Mouse (Mus musculus) forebrain, postnatal 0 days (tissue): ENCODE data around the gene Iqck. TPM values are rescaled to one million over a fixed set of nuclear protein-coding genes. Genes with fewer than 3 reads are reported as not detected.
A peak's percentile ranks its signal among the peaks of the same experiment; 100 is the strongest.

Source experiments
- ATAC-seq: fragments of 200-750 bp; cut with Nextera tagmentation; 2 replicates; pipeline ENCODE4 v1.8.0; 2017; ENCODE audit warnings: mild to moderate bottlenecking, moderate library complexity
- DNase-seq: peaks from one replicate; pipeline ENCODE4 v3.0.0-alpha.2; 2015
- H3K27ac ChIP-seq: fragments of 300-500 bp; sonication (generic); 2 replicates; pipeline ENCODE4 v1.5.1; 2014; ENCODE audit warnings: low read depth, mild to moderate bottlenecking, antibody characterized with exemption, low read length, moderate library complexity, mixed read lengths
- H3K27me3 ChIP-seq: fragments of 300-500 bp; sonication (generic); 2 replicates; pipeline ENCODE4 v1.6.1; 2014; ENCODE audit warnings: mild to moderate bottlenecking, low read length, mixed read lengths; ENCODE audit not compliant: insufficient read depth
- H3K36me3 ChIP-seq: fragments of 300-500 bp; sonication (generic); 2 replicates; pipeline ENCODE4 v1.6.1; 2014; ENCODE audit warnings: mild to moderate bottlenecking, moderate library complexity; ENCODE audit not compliant: insufficient read depth
- H3K4me1 ChIP-seq: fragments of 300-500 bp; sonication (generic); 2 replicates; pipeline ENCODE4 v1.6.1; 2014; ENCODE audit warnings: antibody characterized with exemption; ENCODE audit not compliant: insufficient read depth
- H3K4me2 ChIP-seq: fragments of 300-500 bp; sonication (generic); 2 replicates; pipeline ENCODE4 v1.6.1; 2014; ENCODE audit warnings: low read depth, mild to moderate bottlenecking, moderate library complexity
- H3K4me3 ChIP-seq: fragments of 300-500 bp; sonication (generic); 2 replicates; pipeline ENCODE4 v1.5.1; 2014; ENCODE audit warnings: low read depth, low read length, mixed read lengths
- H3K9ac ChIP-seq: fragments of 300-500 bp; sonication (generic); 2 replicates; pipeline ENCODE4 v1.6.1; 2014; ENCODE audit warnings: mild to moderate bottlenecking
- H3K9me3 ChIP-seq: fragments of 300-500 bp; sonication (generic); 2 replicates; pipeline ENCODE4 v1.6.1; 2016; ENCODE audit warnings: low read length
- CTCF ChIP-seq: sonication (generic); IDR thresholded peaks from 2 replicates; pipeline ENCODE4 v1.5.1; 2016; ENCODE audit warnings: antibody characterized with exemption, control low read depth, low read depth
- WGBS: fragments of 180-500 bp; shearing (Covaris S2); extraction: QIAGEN DNeasy Blood & Tissue Kit; methylation state at CpG from one replicate; pipeline ENCODE4 v1.1.7; 2014; 5-methylcytosine and 5-hydroxymethylcytosine counted together
- polyA plus RNA-seq: library from polyadenylated mRNA; unstranded; fragments of >200 nt; fragmentation: Nextera tagmentation; extraction: Ambion mirVana; gene quantifications from 2 replicates; pipeline ENCODE4 v1.2.1, GENCODE M21; 2015
- total RNA-seq: library from RNA; depleted of rRNA; stranded (reverse); fragments of >200 nt; gene quantifications from 2 replicates; pipeline ENCODE4 v1.2.3, GENCODE M21; 2014; rRNA removed

Iqck gene
- total RNA-seq = 7.1 and 7.2 TPM in 2 replicates
- 4.6 and 6.2 TPM in 2 replicates for polyA plus RNA-seq

DNA sequence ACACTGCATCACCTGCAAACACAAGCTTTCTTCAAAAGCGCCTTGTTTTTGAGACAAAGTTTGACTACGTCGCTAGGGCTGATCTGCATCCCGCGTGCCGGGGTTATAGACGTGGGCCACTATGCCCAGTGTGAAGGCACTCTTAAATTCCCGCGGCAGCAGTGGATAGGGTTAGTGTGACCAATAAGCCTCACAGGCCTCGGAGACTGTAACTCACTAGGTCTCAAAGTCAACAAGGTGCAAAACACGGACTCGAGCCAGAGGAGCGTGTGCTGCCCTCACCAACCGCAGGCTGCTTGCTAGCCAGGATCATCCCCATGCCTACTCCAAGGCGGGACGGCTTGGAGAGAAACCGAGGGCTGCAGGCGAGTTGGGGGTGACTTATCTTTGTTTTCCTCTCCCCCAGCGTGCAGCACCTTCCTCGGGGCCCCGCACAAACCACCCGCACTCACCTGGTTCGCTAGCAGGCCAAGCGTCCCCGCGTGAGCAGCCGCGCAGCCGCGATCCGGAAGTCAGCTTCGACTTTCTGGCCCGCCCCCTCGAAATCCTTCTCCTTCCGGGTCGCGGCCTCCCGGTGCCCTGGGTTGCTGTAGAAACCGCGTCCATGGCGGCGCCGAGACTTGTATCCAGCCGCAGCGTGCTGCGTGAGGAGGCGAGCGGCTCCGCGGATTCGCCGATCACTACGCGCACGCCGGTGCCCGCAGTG lies at the start of gene Iqck:
Gene Iqck, plus strand, starts transcription at position 582 of the 706 bp plus-strand sequence.
- peak; percentile 95 for DNase-seq
- Histone ChIP-seq H3K4me1 (peaks cover 12% of the 10 kb centered on the region), H3K36me3 (peaks cover 22% of the 10 kb centered on the region), H3K9me3 (no peaks in the 10 kb centered on the region), H3K27ac (peak within 1 kb of the TSS; percentile 83), H3K4me2 (peak within 1 kb of the TSS; percentile 70), H3K9ac (peak within 1 kb of the TSS; percentile 71), H3K4me3 (peak within 1 kb of the TSS; percentile 77), H3K27me3 (no peaks in the 10 kb centered on the region)
- TF ChIP-seq CTCF = 0 out of 2 replicates have a peak, but pooled peaks have one; percentile 11
- ATAC-seq = peak; percentile 99
- WGBS = under 1% methylated on average over 57 of the region's 57 CpGs

DNA sequence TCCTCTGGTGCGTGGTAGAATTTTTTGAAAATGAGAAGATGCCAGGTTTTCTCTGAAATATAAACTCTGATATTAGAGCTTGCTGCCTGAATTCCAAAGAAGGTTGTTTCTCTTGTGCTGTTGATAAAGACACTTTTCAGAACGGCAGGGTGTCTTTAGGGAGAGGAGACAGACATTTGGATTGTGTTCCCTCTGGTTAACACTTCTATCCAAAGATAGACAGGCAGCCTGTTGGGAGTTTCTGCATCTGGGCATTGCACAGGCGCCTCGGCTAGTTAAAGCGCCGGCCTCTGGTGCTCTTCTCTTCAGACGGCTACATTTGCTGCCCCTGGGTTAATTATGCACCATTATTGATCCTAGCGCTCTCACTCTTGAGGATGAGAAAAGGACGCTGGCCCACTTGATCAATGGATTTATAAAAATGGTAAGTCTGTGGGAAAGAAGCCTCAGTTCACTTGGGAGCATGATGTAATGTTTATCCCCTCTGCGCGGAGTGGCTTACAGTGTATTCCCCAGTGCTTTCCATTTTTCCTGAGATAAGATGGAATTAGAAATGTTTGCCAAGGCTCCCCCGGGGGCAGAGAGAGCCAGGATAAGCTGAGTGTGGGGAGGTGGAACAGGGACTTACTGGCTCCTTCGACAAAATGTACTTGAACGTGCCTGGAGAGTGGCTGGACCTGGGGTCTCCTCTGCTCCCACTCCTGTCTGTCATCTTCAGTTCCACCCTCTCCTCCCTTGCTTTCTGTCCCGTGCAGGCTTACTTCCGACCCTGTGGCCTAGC lies 48.7 kb upstream of the Iqck start:
- H3K4me2 ChIP-seq = no peak overlapping the region
- no peak for TF ChIP-seq CTCF
- peaks cover 64% of the 10 kb centered on the region for H3K36me3 ChIP-seq
- H3K27ac ChIP-seq = peak overlapping the region; percentile 42
- H3K9me3 ChIP-seq = no peaks in the 10 kb centered on the region
- no peak overlapping the region for H3K4me3 ChIP-seq
- H3K27me3 ChIP-seq = no peaks in the 10 kb centered on the region
- DNase-seq (peak; percentile 33), ATAC-seq (peak; percentile 56)
- no peaks in the 10 kb centered on the region for H3K4me1 ChIP-seq
- no peak overlapping the region for H3K9ac ChIP-seq
- WGBS = 46% methylated on average over 16 of the region's 16 CpGs

DNA sequence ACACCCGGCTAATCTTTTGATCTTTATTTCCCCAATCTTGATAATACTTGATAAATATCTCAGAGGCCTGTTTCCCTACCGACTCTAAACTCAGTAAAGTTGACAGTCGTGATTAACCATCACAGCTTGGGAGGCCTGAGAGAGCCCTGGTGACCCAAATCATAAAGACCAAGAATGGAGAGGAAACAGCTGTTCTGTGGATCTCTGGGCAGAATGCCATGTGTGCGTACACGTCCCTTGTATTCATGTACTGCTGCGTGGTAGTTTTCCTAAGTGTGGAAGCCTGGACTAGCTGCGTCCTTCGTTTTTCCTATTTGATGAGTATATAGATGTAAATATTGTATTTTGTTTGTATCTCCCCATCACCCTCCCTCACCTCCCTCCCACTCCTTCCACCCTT lies 47.7 kb upstream of the Iqck start:
- no peaks in the 10 kb centered on the region for H3K4me1 ChIP-seq
- ATAC-seq = no peak
- DNase-seq = peak; percentile 12
- no peaks in the 10 kb centered on the region for H3K27me3 ChIP-seq
- no peak for TF ChIP-seq CTCF
- peaks cover 60% of the 10 kb centered on the region for H3K36me3 ChIP-seq
- no peak overlapping the region for H3K27ac ChIP-seq
- H3K4me3 ChIP-seq = no peak overlapping the region
- WGBS = 70% methylated on average over 8 of the region's 8 CpGs
- H3K4me2 ChIP-seq = no peak overlapping the region
- no peak overlapping the region for H3K9ac ChIP-seq
- no peaks in the 10 kb centered on the region for H3K9me3 ChIP-seq

DNA sequence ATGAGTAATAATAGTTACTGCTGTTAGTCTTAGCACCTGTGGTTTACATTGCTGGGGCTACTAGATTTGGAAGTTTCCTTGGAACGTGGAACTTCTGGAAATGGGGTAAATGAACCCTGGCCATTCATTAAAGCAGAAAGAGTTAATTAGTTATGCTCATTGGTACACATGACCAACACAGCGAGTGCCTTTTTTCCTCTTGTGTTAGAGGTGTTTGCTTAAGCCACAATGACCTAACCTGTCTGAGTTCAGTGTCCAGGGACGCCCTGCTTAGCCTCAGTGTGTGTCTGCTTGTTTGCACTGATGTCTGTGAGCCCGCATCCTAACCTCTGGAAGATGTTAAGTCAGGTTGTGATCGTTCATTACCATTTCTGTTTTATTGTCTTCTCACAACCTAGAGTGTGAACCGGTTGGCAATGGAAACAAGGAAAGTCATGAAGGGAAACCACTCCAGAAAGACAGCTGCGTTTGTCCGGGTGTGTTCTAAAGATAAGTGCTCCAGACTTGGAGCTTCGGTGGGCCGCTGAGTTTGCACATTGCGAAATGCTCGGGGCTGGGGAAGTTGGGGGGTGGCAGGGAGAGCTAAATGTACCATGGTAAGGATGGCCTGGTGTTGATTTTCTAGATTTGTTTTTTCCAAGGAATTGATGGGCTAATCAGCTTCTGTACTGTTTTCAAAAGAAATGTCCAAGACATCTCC lies 44.0 kb upstream of the Iqck start:
- ATAC-seq = no peak
- H3K36me3 ChIP-seq = peaks cover 60% of the 10 kb centered on the region

DNA sequence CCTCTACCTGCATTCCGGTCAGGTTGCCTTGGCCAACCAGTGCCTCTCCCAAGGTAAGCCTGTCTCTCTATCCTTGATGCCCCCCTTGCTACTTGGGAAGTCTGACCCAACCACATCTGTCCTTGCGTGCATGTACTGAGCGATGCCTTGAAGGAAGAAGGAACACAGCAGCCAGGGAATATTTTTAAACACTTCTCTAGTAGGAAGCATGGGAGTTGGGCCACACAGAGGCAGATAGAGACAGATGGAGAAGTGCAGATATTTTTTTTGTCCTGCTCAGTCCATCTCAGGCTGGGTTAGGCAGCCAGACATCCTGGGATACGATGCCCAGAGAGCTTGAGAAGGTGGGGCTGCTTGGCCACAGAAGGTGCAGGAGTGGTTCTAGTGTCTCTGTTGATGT lies 42.0 kb upstream of the Iqck start:
- peaks cover 74% of the 10 kb centered on the region for H3K36me3 ChIP-seq
- TF ChIP-seq CTCF = no peak
- no peak for DNase-seq

More for the DNA sequence above, 44.0 kb upstream of the Iqck start:
- Histone ChIP-seq H3K9me3 (no peaks in the 10 kb centered on the region), H3K4me2 (no peak overlapping the region), H3K4me1 (no peaks in the 10 kb centered on the region), H3K27me3 (no peaks in the 10 kb centered on the region), H3K27ac (no peak overlapping the region), H3K9ac (no peak overlapping the region), H3K4me3 (no peak overlapping the region)
- no peak for TF ChIP-seq CTCF
- WGBS = 88% methylated on average over 12 of the region's 12 CpGs
- DNase-seq = no peak

DNA sequence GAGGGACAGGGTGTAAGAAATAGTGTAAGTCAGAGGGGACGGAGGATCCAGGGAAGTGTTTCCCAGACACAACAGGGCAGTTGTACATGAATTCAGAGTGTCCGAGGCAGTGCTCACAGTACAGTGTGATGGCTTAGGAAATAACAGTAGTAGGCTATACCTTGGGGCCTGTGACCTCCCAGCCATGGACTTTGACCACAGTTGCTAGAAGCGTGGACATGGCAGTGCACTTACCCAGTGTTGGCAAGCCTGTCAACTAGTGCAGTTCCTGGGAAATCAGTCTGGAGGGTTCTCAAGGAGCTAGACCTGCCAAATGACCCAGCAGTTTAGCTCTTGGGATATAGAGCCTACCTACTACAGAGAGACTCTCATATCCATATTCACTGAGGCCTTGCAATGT lies 39.3 kb upstream of the Iqck start:
- no peak overlapping the region for H3K9ac ChIP-seq
- no peak overlapping the region for H3K4me3 ChIP-seq
- ATAC-seq (no peak), DNase-seq (no peak)
- WGBS = 98% methylated on average over 3 of the region's 3 CpGs
- H3K36me3 ChIP-seq = peaks cover 62% of the 10 kb centered on the region
- no peaks in the 10 kb centered on the region for H3K27me3 ChIP-seq
- TF ChIP-seq CTCF = no peak
- H3K4me2 ChIP-seq = no peak overlapping the region
- H3K27ac ChIP-seq = no peak overlapping the region
- no peaks in the 10 kb centered on the region for H3K9me3 ChIP-seq
- H3K4me1 ChIP-seq = no peaks in the 10 kb centered on the region

More for the DNA sequence above, 42.0 kb upstream of the Iqck start:
- H3K9me3 ChIP-seq = no peaks in the 10 kb centered on the region
- ATAC-seq = no peak
- no peaks in the 10 kb centered on the region for H3K27me3 ChIP-seq
- 93% methylated on average over 4 of the region's 4 CpGs for WGBS
- no peaks in the 10 kb centered on the region for H3K4me1 ChIP-seq
- no peak overlapping the region for H3K27ac ChIP-seq
- H3K4me3 ChIP-seq = no peak overlapping the region
- no peak overlapping the region for H3K9ac ChIP-seq
- no peak overlapping the region for H3K4me2 ChIP-seq
